Mouse (Mus musculus) embryonic stem cell, embryonic (primary cell): ENCODE results near the gene Nos1ap.

Experiments used
- CTCF ChIA-PET, 4 experiments: fragments of 300-600 bp in 2 of 4; fragments of 350-600 bp in 2 of 4; sonication (Branson Sonifier 250); formaldehyde crosslinking; loops; one replicate each; lab custom pipeline; 2022; ENCODE audit warnings: inconsistent platforms in 2 of 4; lab: Charles Lee
- POLR2A ChIA-PET, 4 experiments: fragments of 300-600 bp in 2 of 4; fragments of 350-600 bp in 2 of 4; sonication (Branson Sonifier 250); formaldehyde crosslinking; loops; one replicate each; lab custom pipeline; 2022; ENCODE audit warnings: antibody characterized with exemption in 4 of 4, inconsistent platforms in 1 of 4; lab: Charles Lee

Nos1ap gene

GRCm38 (mm10) chr1:170455910-170456700, 133.6 kb downstream of the Nos1ap start:
- CTCF ChIA-PET, result interaction anchor here in 1 of 4 experiments (1.1 kb wide), 1 partner anchor 238 kb away, joined by 3 read pairs; no protein-coding TSS in a partner anchor
- POLR2A ChIA-PET, result no interaction called here

GRCm38 (mm10) chr1:170455387-170455786, 134.3 kb downstream of the Nos1ap start:
- ChIA-PET POLR2A (no interaction called here), CTCF (interaction anchor here in 1 of 4 experiments (1.1 kb wide), 1 partner anchor 237 kb away, joined by 3 read pairs; no protein-coding TSS in a partner anchor)

GRCm38 (mm10) chr1:170453455-170453854, 136.2 kb downstream of the Nos1ap start:
- ChIA-PET CTCF (interaction anchor here in 1 of 4 experiments (0.7 kb wide), 1 partner anchor 37 kb away, joined by 4 read pairs; no protein-coding TSS in a partner anchor), POLR2A (no interaction called here)

GRCm38 (mm10) chr1:170448244-170448643, 141.4 kb downstream of the Nos1ap start:
- CTCF ChIA-PET, result no interaction called here
- POLR2A ChIA-PET, result no interaction called here

GRCm38 (mm10) chr1:170445458-170445857, 144.2 kb downstream of the Nos1ap start:
- POLR2A ChIA-PET, result no interaction called here
- CTCF ChIA-PET, result no interaction called here

- ChIA-PET CTCF (no interaction called here), POLR2A (interaction anchor here in 1 of 4 experiments (0.9 kb wide), 1 partner anchor 19 kb away, joined by 3 read pairs; no protein-coding TSS in a partner anchor)
These were observed 149.3 kb downstream of the Nos1ap start for GRCm38 (mm10) chr1:170440367-170440766.

GRCm38 (mm10) chr1:170438471-170439151, 151.1 kb downstream of the Nos1ap start:
- ChIA-PET CTCF (no interaction called here), POLR2A (no interaction called here)

- CTCF ChIA-PET, result no interaction called here
- POLR2A ChIA-PET, result no interaction called here
These were observed 155.5 kb downstream of the Nos1ap start for GRCm38 (mm10) chr1:170434146-170434545.

GRCm38 (mm10) chr1:170433661-170434060, 156.0 kb downstream of the Nos1ap start:
- POLR2A ChIA-PET, result no interaction called here

GRCm38 (mm10) chr1:170432288-170432687, 157.4 kb downstream of the Nos1ap start:
- POLR2A ChIA-PET, result no interaction called here
- CTCF ChIA-PET, result no interaction called here

More at GRCm38 (mm10) chr1:170433661-170434060, 156.0 kb downstream of the Nos1ap start:
- CTCF ChIA-PET, result no interaction called here

GRCm38 (mm10) chr1:170431312-170431711, 158.3 kb downstream of the Nos1ap start:
- CTCF ChIA-PET, result interaction anchor here in 2 of 4 experiments (0.6 to 0.8 kb wide), 2 partner anchors 182 to 1314 kb away, joined by 3 to 4 read pairs; no protein-coding TSS in a partner anchor

GRCm38 (mm10) chr1:170430660-170431059, 159.0 kb downstream of the Nos1ap start:
- ChIA-PET POLR2A (interaction anchor here in 1 of 4 experiments (0.8 kb wide), 1 partner anchor 11 kb away, joined by 3 read pairs; no protein-coding TSS in a partner anchor), CTCF (interaction anchor here in 1 of 4 experiments (0.8 kb wide), 1 partner anchor 1313 kb away, joined by 4 read pairs; no protein-coding TSS in a partner anchor)

More at GRCm38 (mm10) chr1:170431312-170431711, 158.3 kb downstream of the Nos1ap start:
- POLR2A ChIA-PET, result interaction anchor here in 1 of 4 experiments (0.8 kb wide), 1 partner anchor 10 kb away, joined by 3 read pairs; no protein-coding TSS in a partner anchor

GRCm38 (mm10) chr1:170429656-170430055, 160.0 kb downstream of the Nos1ap start:
- CTCF ChIA-PET, result interaction anchor here in 1 of 4 experiments (0.5 kb wide), 1 partner anchor 81 kb away, joined by 3 read pairs; no protein-coding TSS in a partner anchor
- POLR2A ChIA-PET, result no interaction called here

- ChIA-PET CTCF (no interaction called here), POLR2A (no interaction called here)
These were observed 161.5 kb downstream of the Nos1ap start for GRCm38 (mm10) chr1:170428141-170428540.

GRCm38 (mm10) chr1:170424258-170424889, 165.3 kb downstream of the Nos1ap start:
- POLR2A ChIA-PET, result no interaction called here
- CTCF ChIA-PET, result no interaction called here

- ChIA-PET CTCF (no interaction called here), POLR2A (no interaction called here)
These were observed 166.6 kb downstream of the Nos1ap start for GRCm38 (mm10) chr1:170423048-170423447.

- POLR2A ChIA-PET, result no interaction called here
- CTCF ChIA-PET, result interaction anchor here in 1 of 4 experiments (0.5 kb wide), 1 partner anchor 152 kb away, joined by 6 read pairs; no protein-coding TSS in a partner anchor
These were observed 167.5 kb downstream of the Nos1ap start for GRCm38 (mm10) chr1:170422188-170422587.

GRCm38 (mm10) chr1:170419961-170420360, 169.7 kb downstream of the Nos1ap start:
- ChIA-PET POLR2A (no interaction called here), CTCF (no interaction called here)

- POLR2A ChIA-PET, result interaction anchor here in 1 of 4 experiments (0.6 kb wide), 1 partner anchor 64 kb away, joined by 3 read pairs; no protein-coding TSS in a partner anchor
- CTCF ChIA-PET, result no interaction called here
These were observed 171.5 kb downstream of the Nos1ap start for GRCm38 (mm10) chr1:170418131-170418530.
